Comparison of ENCODE assay signal across 17 mouse cellular contexts in the genomic region with DNA sequence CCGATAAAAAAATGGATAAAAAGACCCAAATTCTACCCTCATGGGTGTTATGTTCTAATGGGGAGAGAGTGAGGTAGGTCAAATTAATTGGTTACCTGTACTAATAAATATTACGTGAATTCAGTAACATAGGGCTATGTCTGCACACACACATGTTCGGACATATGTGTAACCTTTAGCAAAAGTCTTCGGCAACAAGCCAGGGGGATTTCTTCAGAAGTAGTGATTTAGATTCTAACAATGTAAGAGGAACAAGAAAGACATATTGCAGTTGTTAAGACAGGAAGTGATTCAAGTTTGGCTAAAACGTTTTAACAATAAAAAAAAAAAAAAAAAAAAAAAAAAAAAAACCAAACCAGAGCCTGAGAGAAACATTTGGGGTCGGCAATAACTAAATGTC. TPM values are rescaled to one million over a fixed set of nuclear protein-coding genes. Genes with fewer than 3 reads are reported as not detected.
"Had no signal": no experiment of that assay in that cellular context is flagged by ENCODE, and none has a peak within 500 bp of the region (broad histone marks: within the 10 kb centered on the region; RNA-seq: fewer than 3 reads in every experiment).

No protein-coding gene starts in this region.

- H3K9me3 ChIP-seq: liver, embryonic 15.5 days; lung, embryonic 15.5 days; midbrain, embryonic 13.5 days; midbrain, embryonic 15.5 days; neural tube, embryonic 12.5 days; stomach, embryonic 15.5 days had no signal

- H3K4me3 ChIP-seq: liver, embryonic 15.5 days; lung, embryonic 15.5 days; megakaryocyte, embryonic 14.5 days; midbrain, embryonic 13.5 days; midbrain, embryonic 15.5 days; neural tube, embryonic 12.5 days; stomach, embryonic 15.5 days had no signal

- H3K27me3 ChIP-seq: liver, embryonic 15.5 days; lung, embryonic 15.5 days; megakaryocyte, embryonic 14.5 days; midbrain, embryonic 13.5 days; midbrain, embryonic 15.5 days; neural tube, embryonic 12.5 days; stomach, embryonic 15.5 days had no signal

- DNase-seq: liver, postnatal 0 days; lung, adult 2 months; lung, postnatal 4 days; right cerebral cortex, postnatal 14 days; thymus, adult 2 months; thymus, postnatal 25 days; thymus, postnatal 4 days had no signal

- H3K27ac ChIP-seq: liver, embryonic 15.5 days; lung, embryonic 15.5 days; midbrain, embryonic 13.5 days; midbrain, embryonic 15.5 days; neural tube, embryonic 12.5 days; stomach, embryonic 15.5 days; stomach, postnatal 0 days had no signal

- H3K36me3 ChIP-seq: liver, embryonic 15.5 days; lung, embryonic 15.5 days; midbrain, embryonic 13.5 days; midbrain, embryonic 15.5 days; neural tube, embryonic 12.5 days; stomach, embryonic 15.5 days had no signal

- H3K4me1 ChIP-seq: liver, embryonic 15.5 days; megakaryocyte, embryonic 14.5 days; midbrain, embryonic 13.5 days; midbrain, embryonic 15.5 days; neural tube, embryonic 12.5 days; stomach, embryonic 15.5 days had no signal

- H3K9ac ChIP-seq: liver, embryonic 15.5 days; liver, postnatal 0 days; lung, embryonic 15.5 days; midbrain, embryonic 13.5 days; midbrain, embryonic 15.5 days; neural tube, embryonic 12.5 days; stomach, embryonic 15.5 days had no signal

- ATAC-seq: liver, postnatal 0 days; lung, postnatal 0 days; midbrain, embryonic 13.5 days; midbrain, embryonic 15.5 days had no signal

RNA-seq across cellular contexts. Expression of a gene that starts 27.6 kb away (rescaled TPM):
- total RNA-seq: monocyte, adult 5-6 weeks had no signal
